Mouse (Mus musculus) MEL (cell line): Measurements from ENCODE around the gene Spag5.

Experiments
- CTCF ChIP-seq, 3 experiments: IDR thresholded peaks in 2 of 3; conservative IDR thresholded peaks in 1 of 3; 2 replicates each; pipeline ENCODE4 v1.5.1; 2011 to 2012; ENCODE audit warnings: low read length in 3 of 3, low read depth in 2 of 3, mild to moderate bottlenecking in 2 of 3, improper control_type of control experiment in 1 of 3, inconsistent platforms in 1 of 3, mixed read lengths in 1 of 3, moderate library complexity in 1 of 3; ENCODE audit not compliant: control insufficient read depth in 1 of 3, insufficient read depth in 1 of 3, poor library complexity in 1 of 3, severe bottlenecking in 1 of 3
- MAZ ChIP-seq: IDR thresholded peaks from 2 replicates; pipeline ENCODE4 v1.6.1; 2012; ENCODE audit warnings: low read depth, mild to moderate bottlenecking, inconsistent platforms, low read length, improper control_type of control experiment
- POLR2A ChIP-seq, 2 experiments: IDR thresholded peaks; 2 replicates each; pipeline ENCODE4 v1.6.1; 2011 to 2012; ENCODE audit warnings: low read length in 2 of 2, mild to moderate bottlenecking in 2 of 2, control low read depth in 1 of 2, improper control_type of control experiment in 1 of 2, low read depth in 1 of 2, moderate library complexity in 1 of 2; ENCODE audit not compliant: control insufficient read depth in 1 of 2, insufficient read depth in 1 of 2, poor library complexity in 1 of 2
- TCF12 ChIP-seq: IDR thresholded peaks from 2 replicates; pipeline ENCODE4 v1.6.1; 2014; ENCODE audit warnings: low read depth, mild to moderate bottlenecking, inconsistent platforms, low read length, improper control_type of control experiment, moderate library complexity

- no peak for TF ChIP-seq MAZ
- no peak for TF ChIP-seq CTCF (IDR thresholded peaks at IDR 0.05 in 2 of 3, conservative IDR thresholded peaks at IDR 0.05 in 1 of 3; ENCODE audit: control insufficient read depth in 1 of 3, insufficient read depth in 1 of 3, low read depth in 2 of 3, low read length in 3 of 3, poor library complexity in 1 of 3, severe bottlenecking in 1 of 3)
- no peak for TF ChIP-seq POLR2A (IDR thresholded peaks at IDR 0.05; ENCODE audit: control insufficient read depth in 1 of 2, insufficient read depth in 1 of 2, low read depth in 1 of 2, low read length in 2 of 2, poor library complexity in 1 of 2)
- no peak for TF ChIP-seq TCF12
Measured at GRCm38 (mm10) chr11:78318411-78318810, 17.1 kb downstream of the Spag5 start.
